Comparison of ENCODE assay signal across 10 mouse cellular contexts in the genomic region with DNA sequence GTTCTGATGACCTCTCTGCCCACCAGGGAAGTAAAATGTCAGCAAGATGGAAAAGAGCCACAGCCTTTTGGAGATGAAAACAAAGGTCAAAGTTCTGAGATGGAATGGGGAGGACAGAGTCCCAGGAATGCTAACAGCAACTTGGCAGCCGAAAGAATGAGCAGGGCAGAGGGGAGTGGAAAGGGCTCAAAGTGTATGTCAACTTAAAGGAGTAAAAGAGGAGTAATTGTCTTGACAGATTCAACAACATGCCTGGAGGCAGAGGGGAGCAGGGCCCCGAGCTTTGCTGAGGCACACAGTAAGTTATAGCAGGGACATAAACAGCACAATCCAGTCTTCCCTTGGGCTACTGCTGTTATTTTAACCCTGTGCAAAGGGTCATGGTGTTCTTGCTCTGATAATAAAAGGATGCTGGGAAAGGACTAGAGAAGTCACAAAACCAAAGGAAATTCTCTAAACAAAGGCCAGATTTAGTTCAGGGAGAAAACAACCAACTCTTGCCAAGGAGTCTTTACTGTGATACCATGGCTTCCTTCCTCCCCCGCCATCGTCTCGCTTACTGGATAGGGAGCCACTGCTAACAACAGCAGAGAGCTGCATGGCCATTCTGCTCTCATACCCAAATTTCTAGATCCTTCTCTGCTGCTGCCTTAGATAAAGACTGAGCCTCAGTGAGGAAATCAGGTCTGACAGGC. TPM values are rescaled to one million over a fixed set of nuclear protein-coding genes. Genes with fewer than 3 reads are reported as not detected.
DNase-seq lines count a peak whose midpoint lies in the region; ATAC-seq and TF ChIP-seq lines count a peak whose summit lies in the region.
"Had no signal": no experiment of that assay in that cellular context is flagged by ENCODE, and none has a peak within 500 bp of the region (broad histone marks: within the 10 kb centered on the region; RNA-seq: fewer than 3 reads in every experiment).

No protein-coding gene starts in this region.

- no peaks in the 10 kb centered on the region for H3K79me2 ChIP-seq in liver, adult 2 months (ENCODE audit: control insufficient read depth, insufficient read depth, low read length)

- no peaks in the 10 kb centered on the region for H3K36me3 ChIP-seq in liver, adult 2 months (ENCODE audit: control insufficient read depth, insufficient read depth, low read length)
- no peaks in the 10 kb centered on the region for H3K36me3 ChIP-seq in liver, embryonic 11.5 days (ENCODE audit: control insufficient read depth, insufficient read depth, low read length)
- no peaks in the 10 kb centered on the region for H3K36me3 ChIP-seq in heart, postnatal 0 days (replicated peaks; ENCODE audit: control insufficient read depth, insufficient read depth, low read length)
- H3K36me3 ChIP-seq: forebrain, embryonic 15.5 days had no signal

- peak; percentile 56 for DNase-seq in liver, adult 2 months (ENCODE audit: extremely low read depth, low read depth, low spot score)
- DNase-seq in liver, embryonic 11.5 days (ENCODE audit: low spot score): no peak
- peak; percentile 84 for DNase-seq in embryo, embryonic 10 days (ENCODE audit: low spot score)
- DNase-seq in heart, postnatal 0 days (ENCODE audit: low spot score): peak; percentile 74
- DNase-seq in lung, postnatal 10 days: peak; percentile 26
- no peak for DNase-seq in urinary bladder, postnatal 36 days (ENCODE audit: low spot score in 2 of 2)
- no peak for DNase-seq in urinary bladder, adult 2 months (ENCODE audit: low spot score)

- no peak for ATAC-seq in liver, embryonic 11.5 days (replicated peaks; ENCODE audit: low FRiP score)
- peak; percentile 84 for ATAC-seq in heart, postnatal 0 days (ENCODE audit: insufficient read depth, low read depth)
- no peak for ATAC-seq in megakaryocyte, adult 5-6 weeks (ENCODE audit: poor library complexity, severe bottlenecking)
- ATAC-seq: forebrain, embryonic 15.5 days; midbrain, embryonic 16.5 days had no signal

- TF ChIP-seq CTCF in liver, adult 2 months (IDR thresholded peaks at IDR 0.05; ENCODE audit: low read depth, low read length): no peak
- no peak for TF ChIP-seq CTCF in heart, postnatal 0 days (IDR thresholded peaks at IDR 0.05; ENCODE audit: low read depth)

- no peaks in the 10 kb centered on the region for H3K27me3 ChIP-seq in liver, adult 2 months (ENCODE audit: control insufficient read depth, insufficient read depth, low read length)
- no peaks in the 10 kb centered on the region for H3K27me3 ChIP-seq in liver, embryonic 11.5 days (replicated peaks; ENCODE audit: control insufficient read depth, insufficient read depth, low read length)
- no peaks in the 10 kb centered on the region for H3K27me3 ChIP-seq in heart, postnatal 0 days (ENCODE audit: control insufficient read depth, insufficient read depth, low read length)
- H3K27me3 ChIP-seq: forebrain, embryonic 15.5 days had no signal

- peak overlapping the region; percentile 54 for H3K27ac ChIP-seq in liver, adult 2 months (replicated peaks; ENCODE audit: insufficient read depth, low read depth, low read length)
- H3K27ac ChIP-seq in liver, embryonic 11.5 days (ENCODE audit: low read depth, low read length): no peak overlapping the region; the same call in 1 of the 2 replicates
- peak overlapping the region; percentile 80 for H3K27ac ChIP-seq in heart, postnatal 0 days (ENCODE audit: low read depth)
- H3K27ac ChIP-seq: forebrain, embryonic 15.5 days had no signal

- no peak overlapping the region for H3K9ac ChIP-seq in liver, adult 2 months (ENCODE audit: low read depth, low read length)
- no peak overlapping the region for H3K9ac ChIP-seq in liver, embryonic 11.5 days (ENCODE audit: low read depth, low read length)
- no peak overlapping the region for H3K9ac ChIP-seq in heart, postnatal 0 days (replicated peaks; ENCODE audit: low read depth, low read length)
- H3K9ac ChIP-seq: forebrain, embryonic 15.5 days had no signal

- WGBS in liver, adult 2 months: 61% methylated on average over 5 of the region's 5 CpGs
- 59% methylated on average over 5 of the region's 5 CpGs for WGBS in liver, embryonic 11.5 days
- 41% methylated on average over 5 of the region's 5 CpGs for WGBS in heart, postnatal 0 days

- H3K9me3 ChIP-seq in liver, embryonic 11.5 days (ENCODE audit: control insufficient read depth, low read length): no peaks in the 10 kb centered on the region
- H3K9me3 ChIP-seq in heart, postnatal 0 days (replicated peaks; ENCODE audit: control insufficient read depth, low read length): no peaks in the 10 kb centered on the region
- H3K9me3 ChIP-seq: forebrain, embryonic 15.5 days had no signal

- no peak overlapping the region for H3K4me2 ChIP-seq in liver, embryonic 11.5 days
- no peak overlapping the region for H3K4me2 ChIP-seq in heart, postnatal 0 days (ENCODE audit: low read depth, low read length)
- H3K4me2 ChIP-seq: forebrain, embryonic 15.5 days had no signal

- no peak for TF ChIP-seq POLR2A in liver, adult 2 months (IDR thresholded peaks at IDR 0.05; ENCODE audit: extremely low read depth, insufficient read depth, low read length)

- peaks cover 5% of the 10 kb centered on the region; the same call in 1 of the 2 replicates for H3K4me1 ChIP-seq in liver, adult 2 months (ENCODE audit: control insufficient read depth, insufficient read depth, low read length)
- H3K4me1 ChIP-seq in liver, embryonic 11.5 days (replicated peaks; ENCODE audit: control insufficient read depth, insufficient read depth, low read length): 0 out of 2 replicates have a peak, but pooled peaks cover 3% of the 10 kb centered on the region
- peaks cover 44% of the 10 kb centered on the region for H3K4me1 ChIP-seq in heart, postnatal 0 days (ENCODE audit: control insufficient read depth, insufficient read depth)
- H3K4me1 ChIP-seq: forebrain, embryonic 15.5 days had no signal

- TF ChIP-seq EP300 in heart, postnatal 0 days (IDR thresholded peaks at IDR 0.05; ENCODE audit: low read depth): 0 out of 2 replicates have a peak, but pooled peaks have one; percentile 45

- H3K4me3 ChIP-seq in liver, adult 2 months (ENCODE audit: insufficient read depth, low read depth, low read length): no peak overlapping the region
- H3K4me3 ChIP-seq in liver, embryonic 11.5 days (ENCODE audit: low read depth, low read length): no peak overlapping the region
- no peak overlapping the region for H3K4me3 ChIP-seq in heart, postnatal 0 days (ENCODE audit: low read depth, low read length)
- H3K4me3 ChIP-seq: forebrain, embryonic 15.5 days had no signal

RNA-seq across cellular contexts. Expression of a gene that starts 56.0 kb away (rescaled TPM):
- 0.55 and 0.67 TPM in 2 replicates for total RNA-seq in liver, adult 2 months (2014; rRNA removed)
- 0.28 and 0.34 TPM in 2 replicates for polyA plus RNA-seq in liver, adult 2 months (2012; rRNA removed)
- 2.8 and 2.9 TPM in 2 replicates for polyA plus RNA-seq in liver, embryonic 11.5 days (2014; fragmentation: Nextera tagmentation; extraction: Ambion mirVana)
- 5.6 and 8.3 TPM in 2 replicates for total RNA-seq in heart, postnatal 0 days (2014; rRNA removed; ENCODE audit: low replicate concordance)
- 0.74 and 0.93 TPM in 2 replicates for polyA plus RNA-seq in heart, postnatal 0 days (2015; fragmentation: Nextera tagmentation; extraction: Ambion mirVana)
- 0.16 TPM in 1 of 2 replicates, not detected in the other for total RNA-seq in megakaryocyte, adult 5-6 weeks (2015)
- not detected in 2 replicates for total RNA-seq in megakaryocyte, adult 5-6 weeks (2017)
- 4.0 and 8.5 TPM in 2 replicates for polyA plus RNA-seq in urinary bladder, adult 2 months (2012; rRNA removed)

Comparison
In these comparisons a context has a peak if more than half of its experiments do, and no peak if none do; other contexts are left out.
1. DNase-seq: peak in liver, adult 2 months (single experiment), embryo, embryonic 10 days (single experiment), heart, postnatal 0 days (single experiment) and lung, postnatal 10 days (single experiment); none in liver, embryonic 11.5 days (single experiment), urinary bladder, postnatal 36 days (0 of 2) and urinary bladder, adult 2 months (single experiment).